Mouse (Mus musculus) Patski (cell line): ENCODE results near the gene Naif1. TPM values are rescaled to one million over a fixed set of nuclear protein-coding genes. Genes with fewer than 3 reads are reported as not detected.

Source experiments
- ATAC-seq: fragments of 100-300 bp; one replicate; pipeline ENCODE4 v1.8.0; 2021
- CTCF ChIA-PET: fragments of 350-600 bp; sonication (Branson Sonifier 250); formaldehyde crosslinking; loops from one replicate; lab custom pipeline; 2022; ENCODE audit warnings: inconsistent platforms; lab: Charles Lee
- POLR2A ChIA-PET: fragments of 350-600 bp; sonication (Branson Sonifier 250); formaldehyde crosslinking; loops from one replicate; lab custom pipeline; 2022; ENCODE audit warnings: antibody characterized with exemption, inconsistent platforms; lab: Charles Lee
- DNase-seq: peaks from one replicate; pipeline ENCODE4 v3.0.0-alpha.2; 2011; ENCODE audit warnings: low read depth, low spot score
- H3K27me3 ChIP-seq: fragments of 371-371 bp; one replicate; pipeline ENCODE4 v1.5.1; 2021
- CTCF ChIP-seq: fragments of 100-300 bp; IDR thresholded peaks from one replicate; pipeline ENCODE4 v1.5.1; 2021
- in situ Hi-C: fragments of 300-500 bp; cut with MboI; formaldehyde crosslinking; loops from 3 replicates; pipeline ENCODE4 v1.11.1; 2018; ENCODE audit warnings: low pct_unique_long_range_greater_than_20kb, mixed read lengths
- polyA plus RNA-seq: library from polyadenylated mRNA; unstranded; gene quantifications from one replicate; pipeline ENCODE4 v1.2.3, GENCODE M21; 2021

The Naif1 gene
- polyA plus RNA-seq, 1 experiment from 2014 or later, result 5.9 TPM

GRCm38 (mm10) chr2:32494522-32494921, 44.3 kb downstream of the Naif1 start:
- no peak for TF ChIP-seq CTCF
- ATAC-seq (no peak), DNase-seq (no peak)
- CTCF ChIA-PET, result no interaction called here
- in situ Hi-C loops, result loop anchor here (5.0 kb wide), 1 partner anchor 68 kb away; no protein-coding TSS in a partner anchor
- POLR2A ChIA-PET, result interaction anchor here (1.1 kb wide), 1 partner anchor 28 kb away, joined by 3 read pairs; no protein-coding TSS in a partner anchor
- H3K27me3 ChIP-seq, result no peaks in the 10 kb centered on the region

- no peak for TF ChIP-seq CTCF
- ChIA-PET CTCF (no interaction called here), POLR2A (interaction anchor here (1.1 kb wide), 1 partner anchor 28 kb away, joined by 3 read pairs; no protein-coding TSS in a partner anchor)
- DNase-seq (no peak), ATAC-seq (no peak)
- in situ Hi-C loops, result no loop called here
- no peaks in the 10 kb centered on the region for H3K27me3 ChIP-seq
Measured at GRCm38 (mm10) chr2:32495185-32495726, 45.0 kb downstream of the Naif1 start.

DNA sequence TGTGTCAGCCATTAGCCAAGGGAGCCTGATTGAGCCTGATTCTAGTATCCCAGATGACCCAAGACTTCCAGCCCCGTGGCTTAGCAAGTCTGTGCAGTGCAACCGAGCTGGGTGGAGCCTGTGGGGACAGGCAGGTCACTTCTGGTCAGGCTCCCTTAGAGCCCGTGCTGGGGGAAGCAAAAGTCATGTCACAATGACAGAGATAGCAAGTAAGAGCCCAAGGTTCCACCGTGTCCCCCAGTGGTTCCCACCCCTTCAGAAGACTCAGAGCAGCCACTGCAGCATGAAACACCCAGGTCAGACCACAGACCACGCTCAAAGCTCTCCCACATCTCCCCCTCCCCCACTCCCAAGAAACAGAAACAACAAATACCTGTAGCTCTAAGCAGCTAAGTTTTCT, 45.9 kb downstream of the Naif1 start:
- ChIA-PET POLR2A (no interaction called here), CTCF (interaction anchor here (0.6 kb wide), 1 partner anchor 24 kb away, joined by 3 read pairs; no protein-coding TSS in a partner anchor)
- DNase-seq (no peak), ATAC-seq (no peak)
- H3K27me3 ChIP-seq, result no peaks in the 10 kb centered on the region
- in situ Hi-C loops, result no loop called here
- TF ChIP-seq CTCF, result no peak

DNA sequence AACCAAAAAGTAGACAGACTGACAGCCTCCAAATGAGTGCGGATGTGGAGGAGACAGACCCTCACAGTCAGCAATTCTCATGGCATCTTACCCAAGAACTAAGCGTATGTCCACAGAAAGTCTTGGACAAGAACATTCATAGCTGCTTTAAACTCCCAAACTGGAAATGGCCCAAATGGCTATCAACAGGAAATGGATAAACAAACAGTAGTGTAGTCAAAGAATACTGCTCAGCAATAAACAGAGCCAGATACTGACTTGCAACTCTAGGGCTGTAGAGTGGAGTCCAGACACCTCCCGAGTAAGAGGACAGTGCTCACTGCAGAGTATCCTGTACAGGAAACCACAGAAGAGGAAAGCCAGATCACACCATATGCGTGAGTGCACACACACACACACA, 49.1 kb downstream of the Naif1 start:
- POLR2A ChIA-PET, result no interaction called here
- DNase-seq (no peak), ATAC-seq (no peak)
- H3K27me3 ChIP-seq, result no peaks in the 10 kb centered on the region
- in situ Hi-C loops, result no loop called here
- CTCF ChIA-PET, result no interaction called here
- no peak for TF ChIP-seq CTCF

- no peaks in the 10 kb centered on the region for H3K27me3 ChIP-seq
- no peak for TF ChIP-seq CTCF
- ChIA-PET POLR2A (no interaction called here), CTCF (interaction anchor here (1.7 kb wide), 1 partner anchor 12 kb away, joined by 5 read pairs; no protein-coding TSS in a partner anchor)
- ATAC-seq (no peak), DNase-seq (no peak)
- in situ Hi-C loops, result no loop called here
Measured at GRCm38 (mm10) chr2:32500461-32500860, 50.2 kb downstream of the Naif1 start.

DNA sequence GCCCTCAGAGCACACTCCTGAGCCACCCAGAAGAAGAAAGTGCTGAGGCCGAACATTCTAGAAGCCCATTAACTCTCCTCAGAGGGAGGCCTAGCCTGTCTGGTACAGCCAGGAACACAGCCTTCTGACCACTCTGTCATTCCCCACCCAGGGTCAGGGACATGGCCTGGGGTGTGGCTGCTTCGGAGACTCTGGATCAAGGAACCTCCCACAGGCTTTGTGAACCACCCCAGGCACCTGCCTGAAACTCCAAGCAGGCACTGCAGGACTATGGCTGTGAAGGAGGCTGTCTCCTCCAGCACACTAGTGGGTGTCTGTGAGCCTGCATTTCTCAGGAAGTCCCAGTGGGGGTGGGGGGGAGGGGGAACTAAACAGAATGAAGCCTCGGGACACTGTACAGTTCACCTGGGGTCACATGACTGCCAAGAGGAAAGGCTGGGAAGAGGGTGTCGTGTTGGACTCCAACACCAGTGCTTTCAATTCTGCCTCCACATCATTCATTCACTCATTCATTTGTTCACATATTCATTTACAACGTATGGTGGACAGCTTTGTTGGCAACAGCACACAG, 51.6 kb downstream of the Naif1 start:
- DNase-seq (no peak), ATAC-seq (no peak)
- ChIA-PET CTCF (interaction anchor here (1.0 to 1.8 kb wide), 3 partner anchors 14 to 85 kb away, joined by 3 to 6 read pairs (median 3); partner anchors contain the start of gene St6galnac4), POLR2A (no interaction called here)
- in situ Hi-C loops, result no loop called here
- H3K27me3 ChIP-seq, result no peaks in the 10 kb centered on the region
- TF ChIP-seq CTCF, result no peak

DNA sequence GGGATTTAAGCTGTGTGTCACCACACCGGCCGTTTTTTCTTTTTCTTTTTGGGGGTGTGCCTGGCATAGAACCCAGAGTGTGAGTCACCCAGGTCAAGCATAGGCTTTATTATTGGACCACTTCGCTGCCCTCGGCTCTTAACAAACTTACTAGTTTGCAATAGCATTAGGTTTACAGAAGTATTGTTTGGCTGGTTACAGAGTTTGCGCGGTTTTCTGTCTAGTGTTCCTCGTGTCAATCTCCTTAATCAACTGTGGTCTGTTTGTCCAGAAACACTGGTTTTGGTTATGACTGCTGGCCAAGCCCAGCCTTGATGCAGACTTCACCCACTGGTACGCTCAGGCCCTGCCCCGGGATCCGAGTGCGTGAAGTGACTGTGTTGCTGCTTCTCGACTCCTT, 52.6 kb downstream of the Naif1 start:
- ChIA-PET POLR2A (no interaction called here), CTCF (interaction anchor here (1.0 to 1.8 kb wide), 5 partner anchors 15 to 84 kb away, joined by 3 to 6 read pairs (median 3); partner anchors contain the start of gene St6galnac4)
- no peak for DNase-seq
- in situ Hi-C loops, result no loop called here
- no peak for TF ChIP-seq CTCF
- no peaks in the 10 kb centered on the region for H3K27me3 ChIP-seq
- ATAC-seq, result no peak

DNA sequence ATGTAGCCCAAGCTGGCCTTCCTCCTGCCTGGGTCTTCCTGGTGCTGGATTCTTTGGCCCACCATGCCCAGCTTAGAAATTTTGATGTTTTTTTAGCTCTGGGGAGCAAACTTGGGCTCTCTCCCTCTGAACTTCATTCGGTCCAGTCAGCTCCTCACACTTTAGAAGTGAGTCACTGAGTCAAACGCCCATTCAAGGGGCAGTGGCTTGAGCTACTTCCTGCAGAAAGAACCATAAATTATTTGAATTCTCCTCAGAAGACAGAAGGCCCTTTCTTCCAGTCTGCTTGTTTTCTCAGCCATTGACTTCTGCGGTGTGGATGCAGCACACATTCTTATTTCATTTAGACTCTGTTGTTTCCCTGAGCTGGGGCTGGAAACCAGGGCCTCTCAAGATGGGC, 53.3 kb downstream of the Naif1 start:
- no peaks in the 10 kb centered on the region for H3K27me3 ChIP-seq
- DNase-seq (no peak), ATAC-seq (no peak)
- in situ Hi-C loops, result no loop called here
- ChIA-PET POLR2A (no interaction called here), CTCF (interaction anchor here (1.4 to 2.2 kb wide), 4 partner anchors 16 to 64 kb away, joined by 3 to 12 read pairs (median 4); no protein-coding TSS in a partner anchor)
- no peak for TF ChIP-seq CTCF

- CTCF ChIA-PET, result interaction anchor here (1.5 to 2.2 kb wide), 2 partner anchors 18 to 40 kb away, joined by 3 to 12 read pairs; no protein-coding TSS in a partner anchor
Measured at GRCm38 (mm10) chr2:32505536-32505935, 55.3 kb downstream of the Naif1 start.

More at GRCm38 (mm10) chr2:32505536-32505935, 55.3 kb downstream of the Naif1 start:
- in situ Hi-C loops, result no loop called here
- TF ChIP-seq CTCF, result no peak
- POLR2A ChIA-PET, result no interaction called here
- no peak for ATAC-seq
- H3K27me3 ChIP-seq, result no peaks in the 10 kb centered on the region
- DNase-seq, result no peak

Other genes with a start within 250 kb of the Naif1 start
- gene Pomt1, start 213.9 kb upstream of the Naif1 start, polyA plus RNA-seq, result 32.1 TPM
- 67.5 TPM for gene Uck1, start 190.3 kb upstream of the Naif1 start, polyA plus RNA-seq
- 70.8 TPM for gene Golga2, start 163.1 kb upstream of the Naif1 start, polyA plus RNA-seq
- 400 TPM for gene Swi5, start 162.4 kb upstream of the Naif1 start, polyA plus RNA-seq
- 69.7 TPM for gene Ciz1, start 98.1 kb upstream of the Naif1 start, polyA plus RNA-seq
- 18.0 TPM for gene Dnm1, start 97.1 kb upstream of the Naif1 start, polyA plus RNA-seq
- gene 1110008P14Rik, start 68.5 kb upstream of the Naif1 start, polyA plus RNA-seq, result 89.4 TPM
- gene Lcn2, start 62.2 kb upstream of the Naif1 start, polyA plus RNA-seq, result 98.7 TPM
- 53.1 TPM for gene Ptges2, start 54.6 kb upstream of the Naif1 start, polyA plus RNA-seq
- 18.5 TPM for gene Slc25a25, start 988 bp downstream of the Naif1 start, polyA plus RNA-seq
- gene Fam102a, start 84.9 kb downstream of the Naif1 start, polyA plus RNA-seq, result 11.8 TPM
- 59.3 TPM for gene Dpm2, start 120.4 kb downstream of the Naif1 start, polyA plus RNA-seq
- gene Pip5kl1, start 124.3 kb downstream of the Naif1 start, polyA plus RNA-seq, result 0.47 TPM
- gene 9430097D07Rik, start 125.2 kb downstream of the Naif1 start, polyA plus RNA-seq, result 0.08 TPM
- gene St6galnac4, start 136.6 kb downstream of the Naif1 start, polyA plus RNA-seq, result 28.8 TPM
- 38.2 TPM for gene St6galnac6, start 149.3 kb downstream of the Naif1 start, polyA plus RNA-seq
- 99.0 TPM for gene Ak1, start 171.3 kb downstream of the Naif1 start, polyA plus RNA-seq
- gene Eng, start 196.1 kb downstream of the Naif1 start, polyA plus RNA-seq, result 1.5 TPM